Mouse (Mus musculus): Measurements from ENCODE around the gene Dnase1l2. TPM values are rescaled to one million over a fixed set of nuclear protein-coding genes. Genes with fewer than 3 reads are reported as not detected.
A peak's percentile ranks its signal among the peaks of the same experiment; 100 is the strongest.

The Dnase1l2 gene
- 1.6 and 2.3 TPM in 2 replicates for polyA plus RNA-seq (2016; fragmentation: Nextera tagmentation; extraction: Ambion mirVana)

DNA sequence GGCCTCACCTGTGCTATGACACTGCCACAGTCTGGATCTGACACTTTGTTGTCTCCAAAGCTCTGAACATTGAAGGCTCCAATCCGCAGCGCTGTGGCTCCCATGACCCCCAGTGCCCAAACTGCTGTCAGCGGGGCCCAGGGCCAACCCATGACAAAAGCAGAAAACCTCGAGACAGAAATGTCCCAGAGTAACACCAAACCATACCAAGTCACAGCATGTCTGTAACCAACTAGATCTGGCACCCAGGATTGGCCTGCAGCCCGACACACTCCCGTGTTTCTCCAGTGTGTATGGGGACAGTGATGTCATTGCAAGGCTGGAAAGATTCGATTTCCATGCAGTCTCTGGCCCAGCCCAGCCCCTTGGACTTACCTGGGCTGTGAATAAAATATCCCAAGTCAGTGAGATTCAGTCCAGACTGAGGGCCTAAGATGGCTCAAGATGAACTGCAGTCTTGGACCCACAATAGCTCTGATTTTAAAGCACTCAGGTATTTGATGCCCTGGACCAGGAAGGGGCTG is at the start of gene Dnase1l2:
TSS of gene Dnase1l2 (minus strand) at position 474 of the 524 bp plus-strand sequence.
- H3K27me3 ChIP-seq (ENCODE audit: insufficient read depth, poor library complexity, severe bottlenecking): no peaks in the 10 kb centered on the region
- no peak within 1 kb of the TSS for H3K27ac ChIP-seq
- WGBS: 91% methylated on average over 7 of the region's 7 CpGs
- no peaks in the 10 kb centered on the region for H3K9me3 ChIP-seq
- no peak within 1 kb of the TSS for H3K4me3 ChIP-seq
- no peak for DNase-seq (ENCODE audit: low spot score)
- peaks cover 99% of the 10 kb centered on the region for H3K36me3 ChIP-seq
- no peaks in the 10 kb centered on the region for H3K4me1 ChIP-seq

DNA sequence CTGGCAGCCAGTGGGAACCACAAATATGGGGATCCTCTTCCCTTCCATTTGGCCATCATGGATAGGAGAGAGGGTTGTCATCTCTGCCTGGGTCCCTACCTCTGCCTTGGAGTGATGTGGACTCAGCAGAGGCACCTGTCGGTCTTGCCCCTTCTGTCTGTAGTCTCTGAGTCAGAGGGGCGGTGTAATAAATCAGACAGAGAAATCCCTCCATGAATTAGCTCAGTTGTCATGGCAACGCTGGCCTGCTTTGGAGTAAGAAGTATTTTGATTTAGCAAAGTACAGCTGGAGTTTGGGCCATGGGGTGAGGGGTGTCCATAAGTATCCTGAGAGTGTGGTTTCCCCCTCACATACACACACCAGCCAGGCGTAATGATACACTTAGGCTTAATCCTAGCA is 47.5 kb upstream of the Dnase1l2 start:
- DNase-seq (ENCODE audit: low spot score): no peak
- Histone ChIP-seq H3K4me3 (no peak overlapping the region), H3K9me3 (no peaks in the 10 kb centered on the region), H3K27me3 (ENCODE audit: insufficient read depth, poor library complexity, severe bottlenecking) (peaks cover 70% of the 10 kb centered on the region), H3K36me3 (no peaks in the 10 kb centered on the region), H3K27ac (no peak overlapping the region), H3K4me1 (peaks cover 23% of the 10 kb centered on the region)
- 82% methylated on average over 4 of the region's 4 CpGs for WGBS

DNA sequence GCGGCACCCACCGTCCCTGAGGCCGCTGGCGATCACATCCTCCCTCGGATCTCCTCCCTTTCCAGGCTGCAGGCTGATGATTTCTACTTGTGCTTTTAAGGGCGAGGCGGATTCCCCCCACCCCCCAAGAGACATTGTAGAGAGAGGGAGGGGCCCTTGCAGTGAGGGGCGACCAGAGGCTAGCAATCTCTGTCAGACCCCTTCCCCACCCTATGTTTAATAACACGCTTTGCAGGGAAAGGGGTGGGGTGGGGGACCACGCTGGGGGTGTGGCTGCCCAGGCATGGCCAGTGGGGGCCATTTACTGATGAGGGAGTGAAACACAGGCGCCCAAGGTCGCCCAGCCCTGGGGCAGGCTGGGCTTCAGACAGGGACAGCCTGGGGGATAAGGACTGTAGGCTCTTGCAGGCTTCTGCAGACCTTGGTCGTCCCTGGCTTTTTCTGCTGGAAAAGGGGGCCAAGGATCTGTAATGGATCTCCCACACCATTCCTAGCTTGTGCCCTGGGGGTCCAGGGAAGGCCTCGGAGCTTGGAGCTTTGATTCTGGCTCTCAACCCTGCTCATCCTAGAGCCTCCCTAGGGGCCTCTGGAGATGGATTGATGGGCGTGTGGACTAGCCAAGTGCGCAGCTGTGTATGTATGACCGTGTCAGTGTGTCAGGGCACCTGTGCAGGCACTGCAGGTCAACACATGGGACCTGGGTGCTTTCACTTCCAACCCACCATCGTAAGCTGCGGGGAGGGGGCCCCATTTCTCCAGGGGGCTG is 46.5 kb upstream of the Dnase1l2 start:
- H3K4me1 ChIP-seq: peaks cover 26% of the 10 kb centered on the region
- peak overlapping the region; percentile 79 for H3K27ac ChIP-seq
- H3K36me3 ChIP-seq: no peaks in the 10 kb centered on the region
- H3K4me3 ChIP-seq: peak overlapping the region; percentile 82
- WGBS: 19% methylated on average over 19 of the region's 19 CpGs
- peaks cover 70% of the 10 kb centered on the region for H3K27me3 ChIP-seq (ENCODE audit: insufficient read depth, poor library complexity, severe bottlenecking)
- no peaks in the 10 kb centered on the region for H3K9me3 ChIP-seq
- no peak for DNase-seq (ENCODE audit: low spot score)

DNA sequence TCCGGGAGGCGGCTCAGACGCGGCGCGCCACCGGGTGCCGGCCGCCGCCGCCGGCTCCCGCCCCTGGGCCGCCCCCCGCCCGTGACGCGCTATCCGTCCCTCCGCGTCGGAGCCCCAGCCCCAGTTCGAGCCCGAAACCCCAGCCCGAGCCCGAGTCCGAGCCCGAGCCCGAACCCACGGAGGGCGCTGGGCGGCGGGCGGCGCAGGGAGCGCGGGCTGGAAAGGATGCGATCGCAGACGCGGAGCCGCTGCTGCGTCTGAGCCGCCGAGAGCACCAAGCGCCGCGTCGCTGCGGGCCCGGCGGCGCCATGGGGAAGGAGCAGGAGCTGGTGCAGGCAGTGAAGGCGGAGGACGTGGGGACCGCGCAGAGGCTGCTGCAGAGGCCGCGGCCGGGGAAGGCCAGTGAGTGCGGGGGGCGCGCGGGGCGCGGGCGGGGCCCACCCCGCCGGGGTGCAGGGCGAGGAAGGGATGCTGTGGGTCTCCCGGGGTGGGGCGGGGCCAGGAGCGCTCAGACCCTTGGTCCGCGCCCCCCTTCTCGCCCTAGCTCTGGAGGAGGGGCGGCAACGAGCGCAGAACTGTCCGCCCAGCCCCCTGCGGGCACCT is 45.9 kb upstream of the Dnase1l2 start:
- Histone ChIP-seq H3K4me3 (peak overlapping the region; percentile 82), H3K4me1 (peaks cover 26% of the 10 kb centered on the region), H3K9me3 (no peaks in the 10 kb centered on the region), H3K27ac (peak overlapping the region; percentile 79), H3K27me3 (ENCODE audit: insufficient read depth, poor library complexity, severe bottlenecking) (peaks cover 70% of the 10 kb centered on the region), H3K36me3 (no peaks in the 10 kb centered on the region)
- WGBS: under 1% methylated on average over 71 of the region's 81 CpGs
- DNase-seq (ENCODE audit: low spot score): no peak

DNA sequence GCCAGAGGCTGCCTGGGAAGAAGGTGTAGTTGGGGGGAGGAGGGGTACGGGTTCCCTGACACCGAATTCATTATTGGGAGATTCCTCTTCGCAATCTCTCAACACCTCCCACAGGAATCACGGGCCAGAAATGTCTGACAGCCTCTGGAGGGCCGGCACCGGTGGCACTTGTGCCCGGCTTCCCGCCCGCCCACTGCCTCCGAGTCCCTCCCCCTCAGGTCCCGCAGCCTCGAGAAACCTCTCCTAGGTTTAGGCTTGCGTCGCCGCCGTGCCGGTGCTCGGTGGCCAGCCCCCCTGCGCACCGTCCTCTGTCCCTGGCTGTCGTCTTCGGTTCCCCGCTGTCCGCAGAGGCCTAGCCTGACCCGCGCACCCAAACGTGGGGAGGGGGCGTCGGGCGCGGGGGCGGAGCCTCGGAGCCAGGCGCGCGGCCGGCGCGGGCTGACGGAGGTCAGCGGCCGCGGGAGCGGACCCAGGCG is 45.3 kb upstream of the Dnase1l2 start, which contains the start of gene Caskin1:
TSS of gene Caskin1 (plus strand) at position 416 of the 476 bp plus-strand sequence.
- Histone ChIP-seq H3K27me3 (ENCODE audit: insufficient read depth, poor library complexity, severe bottlenecking) (peaks cover 70% of the 10 kb centered on the region), H3K9me3 (no peaks in the 10 kb centered on the region), H3K4me3 (peak within 1 kb of the TSS; percentile 82), H3K27ac (peak within 1 kb of the TSS; percentile 79), H3K4me1 (peaks cover 26% of the 10 kb centered on the region), H3K36me3 (no peaks in the 10 kb centered on the region)
- no peak for DNase-seq (ENCODE audit: low spot score)
- 1% methylated on average over 45 of the region's 45 CpGs for WGBS

DNA sequence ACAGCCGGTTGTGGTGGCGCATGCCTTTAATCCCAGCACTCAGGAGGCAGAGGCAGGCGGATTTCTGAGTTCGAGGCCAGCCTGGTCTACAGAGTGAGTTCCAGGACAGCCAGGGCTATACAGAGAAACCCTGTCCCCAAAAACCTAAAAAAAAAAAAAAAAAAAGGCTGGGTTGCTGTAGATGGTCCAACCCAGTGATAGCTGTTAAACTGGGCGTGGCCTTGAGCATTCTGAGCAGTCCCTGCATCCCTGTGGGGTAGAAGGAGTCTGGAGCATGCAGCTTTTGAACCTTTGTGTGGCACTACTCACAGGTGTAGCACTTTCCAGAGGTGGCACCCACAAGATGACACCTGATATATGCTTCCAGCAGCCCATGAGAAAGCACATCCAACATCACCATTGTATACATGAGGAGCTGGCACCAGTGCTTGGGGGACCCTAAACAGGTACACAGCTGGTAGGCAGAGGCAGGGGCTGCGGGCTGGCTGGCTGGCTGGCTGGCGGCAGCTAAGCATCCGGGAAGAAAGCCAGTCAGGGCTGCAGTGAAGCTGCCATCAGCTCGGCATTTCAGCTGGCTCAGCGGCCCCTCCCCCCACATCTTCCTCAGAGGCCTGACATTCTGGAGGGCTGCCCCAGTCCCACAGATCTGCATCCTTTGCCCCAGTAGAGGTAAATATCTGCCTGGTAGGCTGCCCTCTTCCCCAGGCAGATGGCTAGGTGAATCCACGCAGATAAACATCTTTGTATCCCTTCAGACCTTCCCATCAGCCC is 42.4 kb upstream of the Dnase1l2 start:
- Histone ChIP-seq H3K36me3 (no peaks in the 10 kb centered on the region), H3K4me1 (peaks cover 30% of the 10 kb centered on the region), H3K4me3 (no peak overlapping the region), H3K27me3 (ENCODE audit: insufficient read depth, poor library complexity, severe bottlenecking) (peaks cover 51% of the 10 kb centered on the region), H3K9me3 (no peaks in the 10 kb centered on the region), H3K27ac (peak overlapping the region; percentile 52; the same call in 1 of the 2 replicates)
- no peak for DNase-seq (ENCODE audit: low spot score)
- 45% methylated on average over 11 of the region's 11 CpGs for WGBS

DNA sequence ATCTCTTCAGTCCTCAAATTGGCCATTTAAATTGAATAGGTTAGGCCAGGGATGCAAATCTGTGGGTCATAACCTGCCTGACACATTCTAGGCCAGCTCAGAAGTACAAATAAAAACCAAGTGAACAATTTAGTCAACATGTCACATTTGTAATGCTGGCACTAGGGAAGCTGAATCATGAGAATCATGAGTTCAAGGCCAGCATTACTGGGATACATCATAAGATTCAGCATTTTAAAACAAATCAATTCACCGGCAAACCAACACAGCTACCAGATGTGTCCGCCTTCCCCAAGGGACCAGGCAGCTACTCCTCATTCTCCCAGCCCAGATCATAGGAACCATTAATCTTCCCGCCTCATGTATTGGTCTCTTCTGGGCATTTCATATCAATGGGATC is 40.6 kb upstream of the Dnase1l2 start:
- no peak for DNase-seq (ENCODE audit: low spot score)
- peaks cover 35% of the 10 kb centered on the region for H3K27me3 ChIP-seq (ENCODE audit: insufficient read depth, poor library complexity, severe bottlenecking)
- no peak overlapping the region for H3K27ac ChIP-seq
- 89% methylated on average over 3 of the region's 3 CpGs for WGBS
- no peak overlapping the region for H3K4me3 ChIP-seq
- H3K4me1 ChIP-seq: peaks cover 20% of the 10 kb centered on the region
- no peaks in the 10 kb centered on the region for H3K36me3 ChIP-seq
- no peaks in the 10 kb centered on the region for H3K9me3 ChIP-seq

DNA sequence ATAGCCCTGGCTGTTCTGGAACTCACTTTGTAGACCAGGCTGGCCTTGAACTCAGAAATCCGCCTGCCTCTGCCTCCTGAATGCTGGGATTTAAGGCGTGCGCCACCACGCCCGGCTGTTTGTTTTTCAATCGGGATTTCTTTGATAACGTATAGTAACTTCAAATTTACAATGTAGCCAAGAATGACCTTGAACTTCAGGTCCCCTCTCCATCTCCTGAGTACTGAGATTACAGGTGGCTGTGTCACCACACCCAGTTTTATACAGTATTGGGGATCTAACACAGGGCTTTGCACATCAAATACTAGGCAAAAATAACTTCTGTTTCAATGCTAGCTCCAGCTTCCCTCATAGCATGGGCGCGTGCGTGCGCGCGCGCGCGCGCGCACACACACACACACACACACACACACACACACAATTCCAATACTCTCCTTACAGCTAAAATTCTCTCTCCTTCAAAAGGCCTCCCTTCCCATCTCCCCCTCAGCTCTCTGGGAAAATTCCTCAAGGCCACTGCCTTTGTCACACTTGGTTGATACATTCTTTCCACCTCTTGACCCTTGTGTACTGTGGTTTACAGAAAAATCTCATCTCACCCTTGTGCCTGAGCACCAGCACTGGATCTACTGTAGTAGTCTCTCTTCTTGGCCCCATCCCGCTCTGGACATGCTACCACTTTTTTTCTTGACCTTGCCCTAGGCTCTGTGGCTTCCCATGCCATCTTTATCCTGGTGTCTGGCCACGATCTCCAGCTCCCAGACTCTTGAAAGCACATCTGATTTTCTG is 38.3 kb upstream of the Dnase1l2 start:
- Histone ChIP-seq H3K4me1 (peaks cover 25% of the 10 kb centered on the region), H3K27me3 (ENCODE audit: insufficient read depth, poor library complexity, severe bottlenecking) (peaks cover 12% of the 10 kb centered on the region; the same call in 1 of the 2 replicates), H3K9me3 (no peaks in the 10 kb centered on the region), H3K27ac (no peak overlapping the region), H3K36me3 (peaks cover 18% of the 10 kb centered on the region), H3K4me3 (no peak overlapping the region)
- WGBS: 90% methylated on average over 20 of the region's 20 CpGs
- peak; percentile 68 for DNase-seq (ENCODE audit: low spot score)

DNA sequence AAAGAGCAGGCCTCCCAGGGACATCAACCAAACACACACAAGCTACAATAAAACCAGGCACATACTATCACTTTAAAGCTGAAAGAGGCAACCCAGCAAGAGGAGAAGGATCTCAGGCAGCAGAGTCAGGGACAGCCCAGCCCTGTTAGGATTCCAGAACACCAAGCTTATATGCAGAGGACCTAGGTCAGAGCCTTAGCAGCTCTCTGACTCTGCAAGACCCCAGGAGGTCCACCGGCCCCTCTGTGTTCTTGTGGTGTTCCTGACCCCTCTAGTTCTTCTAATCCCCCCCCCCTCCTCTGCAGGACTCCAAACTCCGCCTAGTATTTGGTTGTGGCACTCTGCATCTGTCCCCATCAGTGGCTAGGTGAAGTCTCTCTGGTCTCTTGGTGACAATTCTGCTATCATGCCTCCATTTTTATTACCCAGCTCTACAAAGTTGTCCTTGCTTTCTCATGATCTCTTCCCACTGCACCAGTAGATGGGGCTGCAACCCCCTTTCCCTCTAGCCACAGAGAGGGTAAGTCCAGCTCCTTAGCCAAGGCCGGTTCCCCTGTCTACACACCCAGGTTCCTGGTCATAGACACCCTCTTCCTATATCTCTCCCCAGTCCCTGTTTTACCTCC is 37.4 kb upstream of the Dnase1l2 start:
- H3K27me3 ChIP-seq (ENCODE audit: insufficient read depth, poor library complexity, severe bottlenecking): peaks cover 5% of the 10 kb centered on the region; the same call in 1 of the 2 replicates
- H3K4me1 ChIP-seq: peaks cover 20% of the 10 kb centered on the region
- peaks cover 27% of the 10 kb centered on the region for H3K36me3 ChIP-seq
- H3K27ac ChIP-seq: peak overlapping the region; percentile 25; the same call in 1 of the 2 replicates
- peak; percentile 66 for DNase-seq (ENCODE audit: low spot score)
- WGBS: 37% methylated on average over 3 of the region's 3 CpGs
- no peaks in the 10 kb centered on the region for H3K9me3 ChIP-seq
- H3K4me3 ChIP-seq: 0 out of 2 replicates have a peak overlapping the region, but pooled peaks have one; percentile 15

DNA sequence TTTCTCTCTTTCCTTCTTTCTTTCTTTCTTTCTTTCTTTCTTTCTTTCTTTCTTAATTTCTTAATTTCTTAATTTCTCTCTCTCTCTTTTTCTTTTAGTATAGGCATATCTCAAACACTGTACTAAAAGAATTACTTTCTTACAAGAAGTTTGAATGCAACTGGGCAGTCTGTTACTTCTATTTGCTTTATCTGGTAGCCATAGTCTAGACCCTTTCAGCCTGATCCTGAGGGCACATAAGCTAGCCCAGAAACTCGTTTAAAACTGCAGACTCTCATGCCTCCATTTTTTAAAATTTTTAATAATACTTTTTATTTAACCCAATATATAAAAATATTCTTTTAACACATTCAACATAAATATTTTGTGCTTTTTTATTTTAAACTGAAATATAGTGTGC is 36.5 kb upstream of the Dnase1l2 start:
- Histone ChIP-seq H3K9me3 (no peaks in the 10 kb centered on the region), H3K27ac (peak overlapping the region; percentile 98; the same call in 1 of the 2 replicates), H3K4me1 (peaks cover 19% of the 10 kb centered on the region), H3K4me3 (peak overlapping the region; percentile 82), H3K27me3 (ENCODE audit: insufficient read depth, poor library complexity, severe bottlenecking) (no peaks in the 10 kb centered on the region), H3K36me3 (peaks cover 36% of the 10 kb centered on the region)
- no peak for DNase-seq (ENCODE audit: low spot score)
- WGBS: 32% methylated on average over 1 of the region's 1 CpGs

DNA sequence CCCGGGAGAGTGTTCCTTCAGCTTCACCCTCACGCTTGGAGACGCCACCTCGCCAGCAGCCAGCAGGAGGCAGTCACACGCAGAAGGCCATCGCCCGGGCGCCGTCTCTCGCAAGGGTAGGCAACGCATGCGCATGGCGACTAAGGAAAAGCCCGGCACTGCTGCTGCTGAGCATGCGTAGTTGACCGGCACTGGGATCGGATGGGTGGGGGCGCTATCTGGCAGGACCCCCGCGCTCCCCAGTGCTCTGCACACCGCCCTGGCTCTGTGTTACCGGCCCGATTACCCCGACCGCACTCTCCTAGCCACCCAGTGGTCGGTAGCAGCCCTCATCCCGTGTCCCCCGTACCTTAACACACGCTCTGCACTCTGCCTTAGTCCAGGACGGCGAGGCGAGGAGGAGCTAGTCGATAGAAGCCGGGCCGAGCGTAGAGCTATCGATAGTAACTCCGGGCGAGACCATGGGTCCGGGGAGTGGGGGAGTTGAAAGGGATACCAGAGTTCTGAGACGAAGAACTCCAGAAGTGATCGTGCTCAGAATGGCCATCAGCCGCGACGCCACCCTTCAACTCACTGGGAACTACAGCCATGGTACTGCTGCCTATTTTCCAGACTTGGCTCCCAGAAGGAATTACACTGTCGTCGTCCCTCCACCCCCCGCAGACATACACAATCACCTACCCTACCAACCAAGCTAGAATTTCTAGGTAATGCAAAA is 35.9 kb upstream of the Dnase1l2 start, which contains the start of gene Mlst8:
TSS of gene Mlst8 (minus strand) at position 416 of the 718 bp plus-strand sequence.
- under 1% methylated on average over 48 of the region's 48 CpGs for WGBS
- Histone ChIP-seq H3K4me1 (peaks cover 26% of the 10 kb centered on the region), H3K36me3 (peaks cover 42% of the 10 kb centered on the region), H3K27ac (peak within 1 kb of the TSS; percentile 98), H3K27me3 (ENCODE audit: insufficient read depth, poor library complexity, severe bottlenecking) (no peaks in the 10 kb centered on the region), H3K4me3 (peak within 1 kb of the TSS; percentile 82), H3K9me3 (no peaks in the 10 kb centered on the region)
- DNase-seq (ENCODE audit: low spot score): peak; percentile 98

Measured in heart, embryonic 10.5 days (tissue).